Mouse (Mus musculus) limb, embryonic 10.5 days (tissue): ENCODE results near the gene Itprid2. TPM values are rescaled to one million over a fixed set of nuclear protein-coding genes. Genes with fewer than 3 reads are reported as not detected.

ENCODE experiments used
- DNase-seq: peaks from one replicate; pipeline ENCODE4 v3.0.0-alpha.2; 2017; ENCODE audit warnings: low spot score
- H3K27ac ChIP-seq: fragments of 300-500 bp; sonication (generic); 2 replicates; pipeline ENCODE4 v1.5.1; 2016; ENCODE audit warnings: mild to moderate bottlenecking
- H3K27me3 ChIP-seq: fragments of 300-500 bp; sonication (generic); 2 replicates; pipeline ENCODE4 v1.6.1; 2016; ENCODE audit warnings: low read depth, mild to moderate bottlenecking; ENCODE audit not compliant: poor library complexity, severe bottlenecking
- H3K36me3 ChIP-seq: fragments of 300-500 bp; sonication (generic); 2 replicates; pipeline ENCODE4 v1.6.1; 2016; ENCODE audit warnings: mild to moderate bottlenecking, moderate library complexity
- H3K4me1 ChIP-seq: fragments of 300-500 bp; sonication (generic); 2 replicates; pipeline ENCODE4 v1.6.1; 2016
- H3K4me3 ChIP-seq: fragments of 300-500 bp; sonication (generic); 2 replicates; pipeline ENCODE4 v1.5.1; 2016; ENCODE audit warnings: mild to moderate bottlenecking, moderate library complexity
- H3K9me3 ChIP-seq: fragments of 300-500 bp; sonication (generic); replicated peaks from 2 replicates; pipeline ENCODE4 v1.6.1; 2016; ENCODE audit warnings: mild to moderate bottlenecking
- WGBS: fragments of 180-500 bp; shearing (Covaris S2); methylation state at CpG from one replicate; pipeline ENCODE4 v1.1.7; 2016; 5-methylcytosine and 5-hydroxymethylcytosine counted together
- polyA plus RNA-seq: library from polyadenylated mRNA; unstranded; fragments of >200 nt; fragmentation: Nextera tagmentation; extraction: Ambion mirVana; gene quantifications from 2 replicates; pipeline ENCODE4 v1.2.1, GENCODE M21; 2016

The Itprid2 gene
- polyA plus RNA-seq, 1 experiment from 2014 or later, result 5.6 TPM

- Histone ChIP-seq H3K4me3 (no peak overlapping the region), H3K36me3 (no peaks in the 10 kb centered on the region), H3K27ac (no peak overlapping the region), H3K4me1 (no peaks in the 10 kb centered on the region), H3K9me3 (no peaks in the 10 kb centered on the region), H3K27me3 (no peaks in the 10 kb centered on the region)
- 90% methylated on average over 4 of the region's 4 CpGs for WGBS
- DNase-seq, result no peak
Measured at GRCm38 (mm10) chr2:79695190-79695589, 60.0 kb downstream of the Itprid2 start.

GRCm38 (mm10) chr2:79695939-79696338 is 60.8 kb downstream of the Itprid2 start:
- 94% methylated on average over 12 of the region's 12 CpGs for WGBS
- DNase-seq, result no peak
- Histone ChIP-seq H3K4me1 (no peaks in the 10 kb centered on the region), H3K27ac (no peak overlapping the region), H3K27me3 (no peaks in the 10 kb centered on the region), H3K4me3 (no peak overlapping the region), H3K36me3 (no peaks in the 10 kb centered on the region), H3K9me3 (no peaks in the 10 kb centered on the region)

GRCm38 (mm10) chr2:79696478-79697230 is 61.5 kb downstream of the Itprid2 start:
- Histone ChIP-seq H3K4me3 (no peak overlapping the region), H3K27ac (no peak overlapping the region), H3K4me1 (no peaks in the 10 kb centered on the region), H3K9me3 (no peaks in the 10 kb centered on the region), H3K36me3 (no peaks in the 10 kb centered on the region), H3K27me3 (no peaks in the 10 kb centered on the region)
- no peak for DNase-seq
- WGBS, result 88% methylated on average over 10 of the region's 10 CpGs

GRCm38 (mm10) chr2:79698166-79698565 is 63.0 kb downstream of the Itprid2 start:
- H3K4me3 ChIP-seq, result no peak overlapping the region
- 81% methylated on average over 2 of the region's 2 CpGs for whole genome bisulfite sequencing
- no peaks in the 10 kb centered on the region for H3K9me3 ChIP-seq
- no peak for DNase-seq
- H3K27me3 ChIP-seq, result no peaks in the 10 kb centered on the region
- no peak overlapping the region for H3K27ac ChIP-seq
- no peaks in the 10 kb centered on the region for H3K4me1 ChIP-seq
- no peaks in the 10 kb centered on the region for H3K36me3 ChIP-seq

- no peak for DNase-seq
- Histone ChIP-seq H3K4me1 (no peaks in the 10 kb centered on the region), H3K27me3 (no peaks in the 10 kb centered on the region), H3K36me3 (no peaks in the 10 kb centered on the region), H3K27ac (no peak overlapping the region), H3K9me3 (no peaks in the 10 kb centered on the region), H3K4me3 (no peak overlapping the region)
- WGBS, result 85% methylated on average over 2 of the region's 2 CpGs
Measured at GRCm38 (mm10) chr2:79704773-79705172, 69.6 kb downstream of the Itprid2 start.

GRCm38 (mm10) chr2:79707575-79707974 is 72.4 kb downstream of the Itprid2 start, which contains the start of gene Ppp1r1c:
Gene Ppp1r1c, plus strand, starts transcription at chr2:79707780.
- Histone ChIP-seq H3K4me3 (no peak within 1 kb of the TSS), H3K27me3 (no peaks in the 10 kb centered on the region), H3K36me3 (no peaks in the 10 kb centered on the region), H3K9me3 (no peaks in the 10 kb centered on the region), H3K27ac (no peak within 1 kb of the TSS), H3K4me1 (no peaks in the 10 kb centered on the region)
- DNase-seq, result no peak
- WGBS, result 92% methylated on average over 6 of the region's 6 CpGs

- H3K4me1 ChIP-seq, result no peaks in the 10 kb centered on the region
- H3K27me3 ChIP-seq, result no peaks in the 10 kb centered on the region
- DNase-seq, result no peak
- no peaks in the 10 kb centered on the region for H3K9me3 ChIP-seq
- 80% methylated on average over 3 of the region's 3 CpGs for WGBS
- no peak overlapping the region for H3K4me3 ChIP-seq
- no peaks in the 10 kb centered on the region for H3K36me3 ChIP-seq
- no peak overlapping the region for H3K27ac ChIP-seq
Measured at GRCm38 (mm10) chr2:79713662-79714091, 78.5 kb downstream of the Itprid2 start.

GRCm38 (mm10) chr2:79714745-79715144 is 79.6 kb downstream of the Itprid2 start:
- Histone ChIP-seq H3K4me3 (no peak overlapping the region), H3K9me3 (no peaks in the 10 kb centered on the region), H3K27me3 (no peaks in the 10 kb centered on the region), H3K4me1 (no peaks in the 10 kb centered on the region), H3K36me3 (no peaks in the 10 kb centered on the region), H3K27ac (no peak overlapping the region)
- DNase-seq, result no peak
- 68% methylated on average over 6 of the region's 6 CpGs for WGBS

- H3K27ac ChIP-seq, result no peak overlapping the region
- H3K27me3 ChIP-seq, result no peaks in the 10 kb centered on the region
- no peak for DNase-seq
- no peak overlapping the region for H3K4me3 ChIP-seq
- H3K9me3 ChIP-seq, result no peaks in the 10 kb centered on the region
- 87% methylated on average over 2 of the region's 2 CpGs for WGBS
- no peaks in the 10 kb centered on the region for H3K36me3 ChIP-seq
- H3K4me1 ChIP-seq, result no peaks in the 10 kb centered on the region
Measured at GRCm38 (mm10) chr2:79715925-79716324, 80.8 kb downstream of the Itprid2 start.

- DNase-seq, result no peak
- no peaks in the 10 kb centered on the region for H3K36me3 ChIP-seq
- H3K4me1 ChIP-seq, result no peaks in the 10 kb centered on the region
- H3K4me3 ChIP-seq, result no peak overlapping the region
- H3K27me3 ChIP-seq, result no peaks in the 10 kb centered on the region
- H3K9me3 ChIP-seq, result no peaks in the 10 kb centered on the region
- no peak overlapping the region for H3K27ac ChIP-seq
Measured at GRCm38 (mm10) chr2:79717846-79718245, 82.7 kb downstream of the Itprid2 start.

- no peak overlapping the region for H3K27ac ChIP-seq
- H3K4me3 ChIP-seq, result no peak overlapping the region
- 82% methylated on average over 1 of the region's 1 CpGs for WGBS
- H3K27me3 ChIP-seq, result no peaks in the 10 kb centered on the region
- DNase-seq, result no peak
- H3K9me3 ChIP-seq, result no peaks in the 10 kb centered on the region
- H3K36me3 ChIP-seq, result no peaks in the 10 kb centered on the region
- no peaks in the 10 kb centered on the region for H3K4me1 ChIP-seq
Measured at GRCm38 (mm10) chr2:79722415-79722814, 87.3 kb downstream of the Itprid2 start.
